Comparison of ENCODE assay signal across 24 mouse cellular contexts in the genomic region with DNA sequence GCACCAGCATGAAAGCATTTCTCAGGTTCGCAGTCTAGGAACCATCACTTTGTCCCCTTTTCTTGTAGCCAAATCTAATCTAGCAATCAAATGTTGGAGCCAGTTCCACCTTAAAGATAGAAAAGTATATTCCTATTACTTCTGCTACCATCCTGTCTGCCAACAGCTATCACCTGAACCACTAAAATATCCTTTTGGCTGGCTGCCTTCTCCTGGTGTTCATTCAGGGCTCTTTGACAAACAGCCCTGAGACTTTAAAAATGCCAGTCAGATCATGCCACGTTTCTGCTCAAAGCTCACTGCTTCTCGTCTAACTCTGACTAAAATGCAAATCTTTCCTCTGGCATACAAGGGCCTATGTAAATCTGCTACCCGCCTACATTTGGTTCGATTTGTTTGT.
"Had no signal": no experiment of that assay in that cellular context is flagged by ENCODE, and none has a peak within 500 bp of the region (broad histone marks: within the 10 kb centered on the region; RNA-seq: fewer than 3 reads in every experiment).

No protein-coding gene starts in this region.

- H3K27ac ChIP-seq: heart, embryonic 10.5 days; hindbrain, embryonic 10.5 days; hindbrain, embryonic 12.5 days; hindbrain, embryonic 14.5 days; intestine, embryonic 15.5 days; layer of hippocampus, adult 2 months; left cerebral cortex, adult 2 months; limb, embryonic 10.5 days; limb, embryonic 12.5 days; liver, embryonic 13.5 days; liver, embryonic 15.5 days had no signal

- H3K4me1 ChIP-seq: heart, embryonic 10.5 days; heart, embryonic 12.5 days; hindbrain, embryonic 10.5 days; hindbrain, embryonic 12.5 days; intestine, embryonic 15.5 days; limb, embryonic 10.5 days; limb, embryonic 12.5 days; liver, embryonic 13.5 days; liver, embryonic 15.5 days had no signal

- H3K4me3 ChIP-seq: heart, embryonic 10.5 days; heart, embryonic 12.5 days; hindbrain, embryonic 10.5 days; hindbrain, embryonic 12.5 days; intestine, embryonic 15.5 days; layer of hippocampus, adult 2 months; left cerebral cortex, adult 2 months; limb, embryonic 10.5 days; limb, embryonic 12.5 days; liver, embryonic 13.5 days; liver, embryonic 15.5 days had no signal

- H3K4me2 ChIP-seq: heart, embryonic 12.5 days; hindbrain, embryonic 12.5 days; hindbrain, embryonic 14.5 days; intestine, embryonic 15.5 days; limb, embryonic 12.5 days; liver, embryonic 11.5 days; liver, embryonic 13.5 days; liver, embryonic 15.5 days had no signal

- H3K9me3 ChIP-seq: heart, embryonic 10.5 days; heart, embryonic 12.5 days; hindbrain, embryonic 10.5 days; hindbrain, embryonic 12.5 days; intestine, embryonic 15.5 days; limb, embryonic 10.5 days; limb, embryonic 12.5 days; liver, embryonic 13.5 days; liver, embryonic 15.5 days had no signal

- H3K27me3 ChIP-seq: heart, embryonic 12.5 days; intestine, embryonic 15.5 days; limb, embryonic 12.5 days; liver, embryonic 13.5 days; liver, embryonic 15.5 days had no signal

- H3K9ac ChIP-seq: heart, embryonic 12.5 days; hindbrain, embryonic 12.5 days; hindbrain, embryonic 14.5 days; intestine, embryonic 15.5 days; limb, embryonic 12.5 days; liver, embryonic 13.5 days; liver, embryonic 15.5 days had no signal

- H3K36me3 ChIP-seq: heart, embryonic 10.5 days; heart, embryonic 12.5 days; hindbrain, embryonic 10.5 days; hindbrain, embryonic 12.5 days; intestine, embryonic 15.5 days; limb, embryonic 10.5 days; limb, embryonic 12.5 days; liver, embryonic 13.5 days; liver, embryonic 15.5 days had no signal

- DNase-seq: gastrocnemius, postnatal 14 days; gastrocnemius, postnatal 36 days; heart, adult 18-20 months; heart, postnatal 10 days; heart, postnatal 4 days; kidney, adult 18-20 months; kidney, adult 8-10 months; kidney, postnatal 10 days; kidney, postnatal 25 days; kidney, postnatal 4 days; liver; liver, embryonic 13.5 days had no signal
